Mouse (Mus musculus): ENCODE measurements around the gene Arhgef3. TPM values are rescaled to one million over a fixed set of nuclear protein-coding genes. Genes with fewer than 3 reads are reported as not detected.

Arhgef3 gene
- total and polyA plus RNA-seq, 2 experiments from 2014 or later: 17.9 to 21.4 TPM

DNA sequence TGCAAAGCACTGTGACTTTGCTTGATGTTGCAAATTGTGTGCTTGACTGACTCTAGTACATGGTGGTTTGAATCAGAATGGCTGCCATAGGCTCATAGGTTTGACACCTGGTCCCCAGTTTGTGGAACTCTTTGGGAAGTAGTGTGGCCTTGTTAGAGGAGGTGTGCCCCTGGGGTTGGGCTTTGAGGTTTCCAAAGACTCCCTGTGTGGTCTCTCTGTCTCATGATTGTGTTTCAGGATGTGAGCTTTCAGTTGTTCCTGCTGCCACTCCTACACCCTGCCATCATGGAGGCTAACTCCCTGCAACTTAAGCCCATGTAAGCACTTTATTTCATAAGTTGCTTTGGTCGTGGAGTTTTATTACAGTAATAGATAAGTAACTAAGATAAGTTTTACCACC is 16.0 kb downstream of the Arhgef3 start:
- H3K4me3 ChIP-seq (ENCODE audit: low read depth, low read length): no peak overlapping the region
- H3K4me1 ChIP-seq (ENCODE audit: control insufficient read depth, insufficient read depth): no peaks in the 10 kb centered on the region
- no peak overlapping the region for H3K27ac ChIP-seq (ENCODE audit: low read depth)
- TF ChIP-seq EP300 (IDR thresholded peaks at IDR 0.05; ENCODE audit: low read depth) (no peak), CTCF (IDR thresholded peaks at IDR 0.05; ENCODE audit: low read depth) (no peak)
- no peaks in the 10 kb centered on the region for H3K9me3 ChIP-seq (replicated peaks; ENCODE audit: control insufficient read depth, low read length)
- no peak overlapping the region for H3K9ac ChIP-seq (replicated peaks; ENCODE audit: low read depth, low read length)
- H3K4me2 ChIP-seq (ENCODE audit: low read depth, low read length): no peak overlapping the region
- H3K36me3 ChIP-seq (replicated peaks; ENCODE audit: control insufficient read depth, insufficient read depth, low read length): no peaks in the 10 kb centered on the region
- DNase-seq (ENCODE audit: low spot score) (no peak), ATAC-seq (ENCODE audit: insufficient read depth, low read depth) (no peak)
- no peaks in the 10 kb centered on the region for H3K27me3 ChIP-seq (ENCODE audit: control insufficient read depth, insufficient read depth, low read length)
- WGBS: 67% methylated on average over 1 of the region's 1 CpGs

DNA sequence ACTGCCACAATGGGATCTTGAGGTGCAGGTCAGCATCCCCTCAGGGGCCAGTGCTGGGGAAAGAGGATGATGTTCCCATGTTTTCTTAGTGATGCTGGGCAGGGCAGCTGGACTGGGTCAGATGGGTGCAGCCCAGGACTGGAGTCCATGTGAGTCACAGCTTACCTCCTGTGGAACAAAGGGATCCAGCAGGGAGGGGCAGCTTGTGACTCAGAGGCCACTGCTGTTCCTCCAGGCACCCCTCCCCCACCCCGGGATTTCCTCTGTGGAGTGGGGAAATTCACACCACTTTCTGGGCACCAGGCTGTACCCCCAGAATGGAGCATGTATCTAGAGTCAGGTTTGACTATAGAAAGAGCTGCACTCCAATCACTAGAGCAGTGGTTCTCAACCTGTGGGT is 16.8 kb downstream of the Arhgef3 start:
- no peak for TF ChIP-seq CTCF (IDR thresholded peaks at IDR 0.05; ENCODE audit: low read depth)
- no peak for TF ChIP-seq EP300 (IDR thresholded peaks at IDR 0.05; ENCODE audit: low read depth)
- Histone ChIP-seq H3K27ac (ENCODE audit: low read depth) (no peak overlapping the region), H3K9ac (replicated peaks; ENCODE audit: low read depth, low read length) (no peak overlapping the region), H3K4me2 (ENCODE audit: low read depth, low read length) (no peak overlapping the region), H3K4me3 (ENCODE audit: low read depth, low read length) (no peak overlapping the region), H3K4me1 (ENCODE audit: control insufficient read depth, insufficient read depth) (no peaks in the 10 kb centered on the region), H3K27me3 (ENCODE audit: control insufficient read depth, insufficient read depth, low read length) (no peaks in the 10 kb centered on the region), H3K9me3 (replicated peaks; ENCODE audit: control insufficient read depth, low read length) (no peaks in the 10 kb centered on the region), H3K36me3 (replicated peaks; ENCODE audit: control insufficient read depth, insufficient read depth, low read length) (no peaks in the 10 kb centered on the region)
- 58% methylated on average over 1 of the region's 1 CpGs for WGBS
- ATAC-seq (ENCODE audit: insufficient read depth, low read depth): no peak
- no peak for DNase-seq (ENCODE audit: low spot score)

DNA sequence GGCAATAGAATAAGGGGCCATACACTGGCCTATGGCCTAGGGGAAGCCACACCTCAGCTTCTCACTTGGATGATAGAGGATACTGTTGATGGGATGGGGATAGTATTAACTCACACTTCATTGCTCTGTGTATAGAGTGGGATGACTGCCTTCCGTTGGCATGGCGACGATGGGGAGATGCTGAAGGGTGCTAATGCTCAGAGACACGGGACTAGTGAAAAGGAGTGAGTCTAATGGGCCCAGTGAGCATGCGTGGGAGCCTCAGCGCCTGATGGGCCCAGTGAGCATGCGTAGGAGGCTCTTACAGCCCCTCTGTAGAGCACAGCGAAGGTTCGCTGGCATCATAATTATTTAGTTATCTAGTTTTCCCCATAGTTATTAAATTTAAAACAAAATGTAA is 24.2 kb downstream of the Arhgef3 start:
- ATAC-seq (ENCODE audit: insufficient read depth, low read depth) (no peak), DNase-seq (ENCODE audit: low spot score) (no peak)
- no peak for TF ChIP-seq EP300 (IDR thresholded peaks at IDR 0.05; ENCODE audit: low read depth)
- no peak for TF ChIP-seq CTCF (IDR thresholded peaks at IDR 0.05; ENCODE audit: low read depth)
- Histone ChIP-seq H3K4me1 (ENCODE audit: control insufficient read depth, insufficient read depth) (no peaks in the 10 kb centered on the region), H3K4me3 (ENCODE audit: low read depth, low read length) (no peak overlapping the region), H3K9me3 (replicated peaks; ENCODE audit: control insufficient read depth, low read length) (no peaks in the 10 kb centered on the region), H3K36me3 (replicated peaks; ENCODE audit: control insufficient read depth, insufficient read depth, low read length) (no peaks in the 10 kb centered on the region), H3K4me2 (ENCODE audit: low read depth, low read length) (no peak overlapping the region), H3K9ac (replicated peaks; ENCODE audit: low read depth, low read length) (no peak overlapping the region), H3K27ac (ENCODE audit: low read depth) (no peak overlapping the region), H3K27me3 (ENCODE audit: control insufficient read depth, insufficient read depth, low read length) (no peaks in the 10 kb centered on the region)
- WGBS: 90% methylated on average over 9 of the region's 9 CpGs

DNA sequence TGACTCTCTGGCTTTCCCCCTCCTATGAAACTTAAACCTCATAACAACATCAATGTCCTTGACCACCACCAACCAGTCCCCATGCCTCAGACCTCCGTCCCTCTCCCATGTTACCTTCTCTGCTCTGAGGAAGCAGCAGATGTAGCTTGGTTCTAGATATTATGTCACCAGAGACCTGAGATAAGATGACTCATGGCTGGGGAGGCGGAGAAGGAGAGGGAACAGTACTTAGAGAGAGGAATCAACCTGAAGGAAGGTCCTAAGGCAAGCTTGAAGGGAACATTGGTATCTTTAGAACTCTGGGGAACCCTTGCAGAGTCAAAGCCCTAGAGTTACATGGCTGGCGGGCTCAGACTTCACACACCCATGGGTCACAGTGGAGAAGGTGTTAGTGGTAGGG is 25.3 kb downstream of the Arhgef3 start:
- WGBS: 84% methylated on average over 3 of the region's 3 CpGs
- Histone ChIP-seq H3K27ac (ENCODE audit: low read depth) (no peak overlapping the region), H3K9ac (replicated peaks; ENCODE audit: low read depth, low read length) (no peak overlapping the region), H3K27me3 (ENCODE audit: control insufficient read depth, insufficient read depth, low read length) (no peaks in the 10 kb centered on the region), H3K9me3 (replicated peaks; ENCODE audit: control insufficient read depth, low read length) (no peaks in the 10 kb centered on the region), H3K4me2 (ENCODE audit: low read depth, low read length) (no peak overlapping the region), H3K4me3 (ENCODE audit: low read depth, low read length) (no peak overlapping the region), H3K4me1 (ENCODE audit: control insufficient read depth, insufficient read depth) (peaks cover 4% of the 10 kb centered on the region; the same call in 1 of the 2 replicates), H3K36me3 (replicated peaks; ENCODE audit: control insufficient read depth, insufficient read depth, low read length) (no peaks in the 10 kb centered on the region)
- no peak for TF ChIP-seq EP300 (IDR thresholded peaks at IDR 0.05; ENCODE audit: low read depth)
- no peak for TF ChIP-seq CTCF (IDR thresholded peaks at IDR 0.05; ENCODE audit: low read depth)
- ATAC-seq (ENCODE audit: insufficient read depth, low read depth) (no peak), DNase-seq (ENCODE audit: low spot score) (no peak)

DNA sequence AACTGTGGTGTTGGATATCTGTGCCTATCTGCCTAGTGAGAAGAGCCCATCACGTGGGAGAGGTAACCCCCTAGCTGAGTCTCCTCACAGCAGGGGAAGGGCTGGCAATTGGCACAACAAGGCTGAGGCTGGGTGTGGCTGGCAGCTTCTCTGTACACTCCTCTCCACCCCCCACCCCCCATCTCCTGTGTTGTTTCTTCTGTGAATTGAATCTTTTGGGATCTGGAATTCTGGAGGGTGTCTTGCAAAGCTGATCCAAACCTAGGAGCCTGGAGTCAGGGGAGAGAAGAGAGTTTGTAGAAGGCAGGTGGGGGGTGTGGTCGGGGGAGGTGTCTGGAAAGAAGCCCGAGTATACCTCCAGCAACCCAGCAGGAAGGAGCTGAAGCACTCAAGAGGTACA is 26.8 kb downstream of the Arhgef3 start:
- no peaks in the 10 kb centered on the region for H3K36me3 ChIP-seq (replicated peaks; ENCODE audit: control insufficient read depth, insufficient read depth, low read length)
- H3K4me2 ChIP-seq (ENCODE audit: low read depth, low read length): no peak overlapping the region
- DNase-seq (ENCODE audit: low spot score) (no peak), ATAC-seq (ENCODE audit: insufficient read depth, low read depth) (no peak)
- peaks cover 12% of the 10 kb centered on the region for H3K4me1 ChIP-seq (ENCODE audit: control insufficient read depth, insufficient read depth)
- 30% methylated on average over 3 of the region's 3 CpGs for WGBS
- H3K9ac ChIP-seq (replicated peaks; ENCODE audit: low read depth, low read length): no peak overlapping the region
- H3K27ac ChIP-seq (ENCODE audit: low read depth): no peak overlapping the region
- H3K9me3 ChIP-seq (replicated peaks; ENCODE audit: control insufficient read depth, low read length): no peaks in the 10 kb centered on the region
- H3K4me3 ChIP-seq (ENCODE audit: low read depth, low read length): no peak overlapping the region
- no peaks in the 10 kb centered on the region for H3K27me3 ChIP-seq (ENCODE audit: control insufficient read depth, insufficient read depth, low read length)
- no peak for TF ChIP-seq EP300 (IDR thresholded peaks at IDR 0.05; ENCODE audit: low read depth)
- TF ChIP-seq CTCF (IDR thresholded peaks at IDR 0.05; ENCODE audit: low read depth): no peak

DNA sequence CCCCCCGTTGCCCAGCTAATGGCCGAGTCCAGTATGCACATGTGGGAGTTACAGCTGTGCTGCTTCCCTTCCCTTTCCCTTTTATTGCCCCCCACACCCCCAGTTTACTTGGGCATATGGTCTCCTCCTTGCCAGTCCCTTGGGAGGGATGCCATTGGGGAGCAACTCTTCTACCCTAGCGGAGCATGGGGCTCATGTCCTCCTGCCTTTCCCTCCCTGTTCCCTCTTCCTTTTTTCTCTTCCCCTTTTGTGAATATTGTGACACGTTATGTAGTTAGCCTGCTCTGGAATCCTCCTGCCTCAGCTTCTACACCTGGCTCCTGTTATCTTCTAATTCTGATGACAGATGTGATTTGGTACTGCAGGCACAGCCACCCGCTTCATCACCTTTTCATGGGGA is 28.0 kb downstream of the Arhgef3 start:
- DNase-seq (ENCODE audit: low spot score): no peak
- WGBS: 81% methylated on average over 5 of the region's 5 CpGs

More for the DNA sequence above, 28.0 kb downstream of the Arhgef3 start:
- Histone ChIP-seq H3K36me3 (replicated peaks; ENCODE audit: control insufficient read depth, insufficient read depth, low read length) (no peaks in the 10 kb centered on the region), H3K27me3 (ENCODE audit: control insufficient read depth, insufficient read depth, low read length) (no peaks in the 10 kb centered on the region), H3K4me2 (ENCODE audit: low read depth, low read length) (no peak overlapping the region), H3K9me3 (replicated peaks; ENCODE audit: control insufficient read depth, low read length) (no peaks in the 10 kb centered on the region), H3K9ac (replicated peaks; ENCODE audit: low read depth, low read length) (no peak overlapping the region), H3K27ac (ENCODE audit: low read depth) (no peak overlapping the region), H3K4me1 (ENCODE audit: control insufficient read depth, insufficient read depth) (peaks cover 21% of the 10 kb centered on the region), H3K4me3 (ENCODE audit: low read depth, low read length) (no peak overlapping the region)
- TF ChIP-seq CTCF (IDR thresholded peaks at IDR 0.05; ENCODE audit: low read depth) (no peak), EP300 (IDR thresholded peaks at IDR 0.05; ENCODE audit: low read depth) (no peak)
- no peak for ATAC-seq (ENCODE audit: insufficient read depth, low read depth)
